Mouse (Mus musculus): Measurements from ENCODE around the gene Pik3cd.
"Not testable (repeated sequence)": the region's sequence is repeated elsewhere in the genome, so short reads cannot be mapped to it uniquely, and the experiment has no call there.

DNA sequence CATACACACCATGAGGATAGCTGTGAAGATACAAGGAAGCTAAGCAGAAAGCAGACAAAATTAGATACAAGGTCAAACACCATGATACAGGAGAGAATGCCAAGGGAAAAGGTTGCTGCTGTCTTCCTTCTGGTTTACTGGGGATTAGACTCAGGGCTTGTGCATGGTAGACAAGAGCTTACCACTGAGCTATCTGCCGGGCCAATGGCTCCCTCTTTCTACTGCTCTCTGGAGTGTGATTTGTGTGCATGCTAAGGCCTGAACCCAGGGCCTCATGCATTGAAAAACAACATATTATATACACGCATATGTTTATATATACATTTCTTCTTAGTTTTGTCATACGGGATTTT is 47.3 kb upstream of the Pik3cd start:
- TF ChIP-seq POLR2A (IDR thresholded peaks at IDR 0.05; ENCODE audit: low read depth, low read length); CTCF (IDR thresholded peaks at IDR 0.05; ENCODE audit: borderline replicate concordance, insufficient read depth, low read length): not testable (repeated sequence)

Measured in embryonic fibroblast, embryonic 13.5 days (primary cell).